Mouse (Mus musculus): ENCODE results near the gene Serpind1. TPM values are rescaled to one million over a fixed set of nuclear protein-coding genes. Genes with fewer than 3 reads are reported as not detected.

Gene Serpind1
- total RNA-seq, 2 experiments from 2014 or later, result 1.9 to 2.5 TPM

- no peak for DNase-seq (ENCODE audit: low spot score in 2 of 2)
- intact Hi-C loops (cut with DNase I), result no loop called here
Observed at GRCm38 (mm10) chr16:17345141-17345812, 14.1 kb downstream of the Serpind1 start.

DNA sequence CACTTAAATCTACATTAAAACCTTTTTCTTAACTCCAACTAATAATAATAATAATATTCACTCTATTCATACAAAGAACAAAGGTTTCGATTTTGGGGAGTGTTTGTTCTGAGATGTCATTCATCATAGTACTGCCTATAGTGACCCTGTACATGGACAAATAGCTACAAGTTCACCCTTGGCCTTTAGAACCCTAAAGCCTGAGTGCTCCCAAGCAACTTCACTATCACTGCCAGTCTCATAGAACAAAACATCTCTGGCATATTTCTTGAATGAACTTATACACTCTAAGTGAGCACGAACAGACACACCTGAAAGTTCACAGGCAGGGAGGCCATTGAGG is 14.6 kb downstream of the Serpind1 start:
- intact Hi-C loops (cut with DNase I), result no loop called here
- no peak for DNase-seq (ENCODE audit: low spot score in 2 of 2)

DNA sequence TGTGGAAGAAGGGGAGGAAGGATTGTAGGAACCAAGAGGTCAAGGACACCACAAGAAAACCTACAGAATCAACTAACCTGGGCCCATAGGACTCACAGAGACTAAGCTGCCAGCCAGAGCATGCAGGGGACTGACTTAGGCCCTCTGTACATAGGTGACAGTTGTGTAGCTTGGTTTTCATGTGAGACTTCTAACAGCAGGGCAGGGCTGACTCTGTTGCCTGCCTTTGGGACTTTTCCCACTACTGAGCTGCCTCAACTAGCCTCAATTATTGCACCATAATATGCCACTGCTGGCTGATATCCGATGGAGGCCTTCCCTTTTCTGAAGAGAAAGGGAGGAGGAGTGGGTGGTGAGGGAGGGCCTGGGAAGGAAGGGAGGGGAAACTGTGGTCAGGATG is 15.6 kb downstream of the Serpind1 start:
- DNase-seq (ENCODE audit: low spot score in 2 of 2), result no peak
- intact Hi-C loops (cut with DNase I), result no loop called here

- no peak for DNase-seq (ENCODE audit: low spot score in 2 of 2)
- intact Hi-C loops (cut with DNase I), result no loop called here
Observed at GRCm38 (mm10) chr16:17356031-17356430, 24.9 kb downstream of the Serpind1 start.

GRCm38 (mm10) chr16:17358787-17359186 is 27.6 kb downstream of the Serpind1 start:
- DNase-seq (ENCODE audit: low spot score in 2 of 2), result peak in 1 of 2 experiments; percentile 34
- intact Hi-C loops (cut with DNase I), result no loop called here

DNA sequence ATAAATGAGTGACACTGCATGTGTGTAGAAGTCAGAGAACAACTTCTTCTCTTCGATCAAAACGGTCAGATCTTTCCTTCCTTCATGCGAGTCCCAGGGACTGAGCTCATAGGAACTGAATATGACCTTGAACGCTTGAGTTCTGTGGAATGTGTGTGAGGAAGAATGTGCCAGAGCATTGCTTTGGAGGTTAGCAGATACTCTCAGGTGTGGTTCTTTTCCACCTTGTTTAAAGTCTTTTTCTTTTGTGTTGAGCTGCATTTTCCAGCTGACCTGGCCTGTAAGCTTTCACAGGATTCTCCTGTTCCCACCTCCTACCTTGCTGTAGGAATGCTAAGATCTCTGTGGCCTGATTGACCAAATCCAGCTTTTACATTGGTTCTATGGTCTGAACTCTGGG is 51.1 kb downstream of the Serpind1 start:
- intact Hi-C loops (cut with DNase I), result no loop called here
- DNase-seq (ENCODE audit: low spot score in 2 of 2), result no peak

DNA sequence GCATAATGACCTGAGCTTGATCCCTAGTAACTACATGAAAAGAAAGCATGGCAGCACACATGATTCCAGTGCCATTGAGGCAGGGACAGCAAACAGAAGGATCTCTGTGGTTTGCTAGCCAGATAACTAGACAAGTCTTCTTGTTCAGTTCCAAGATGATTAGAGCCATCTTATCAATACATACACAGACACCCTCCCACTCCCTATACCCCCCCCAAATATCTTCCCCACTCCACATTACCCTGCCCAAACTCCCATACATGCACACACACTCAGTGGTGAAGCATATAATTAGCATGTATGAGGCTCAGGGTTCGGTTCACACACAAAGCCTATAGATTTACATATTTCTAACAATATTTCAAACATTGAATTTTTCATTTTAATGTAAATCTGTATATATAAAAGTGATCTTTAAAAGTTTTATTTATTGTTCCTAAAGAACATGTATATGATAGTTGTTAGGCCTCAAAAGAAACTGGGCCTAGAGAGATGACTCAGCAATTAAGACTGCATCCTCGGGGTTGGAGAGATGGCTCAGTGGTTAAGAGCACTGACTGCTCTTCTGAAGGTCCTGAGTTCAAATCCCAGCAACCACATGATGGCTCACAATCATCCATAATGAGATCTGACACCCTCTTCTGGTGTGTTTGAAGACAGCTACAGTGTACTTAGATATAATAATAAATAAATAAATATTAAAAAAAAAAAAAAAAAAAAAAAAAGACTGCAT is 52.6 kb downstream of the Serpind1 start:
- intact Hi-C loops (cut with DNase I), result no loop called here
- no peak for DNase-seq (ENCODE audit: low spot score in 2 of 2)

- DNase-seq (ENCODE audit: low spot score in 2 of 2), result no peak
- intact Hi-C loops (cut with DNase I), result no loop called here
Observed at GRCm38 (mm10) chr16:17392784-17393183, 61.6 kb downstream of the Serpind1 start.

Other genes with a start within 250 kb of the Serpind1 start
- 10 to 100 TPM; 76.3 to 92.1 TPM for gene Ppil2, start 220.1 kb upstream of the Serpind1 start, total RNA-seq (2021)
- gene 2610318N02Rik, start 206.2 kb upstream of the Serpind1 start, total RNA-seq (2021), result 1 to 10 TPM; 1.4 to 2.2 TPM
- 10 to 100 TPM; 19.9 to 34.7 TPM for gene Sdf2l1, start 199.0 kb upstream of the Serpind1 start, total RNA-seq (2021)
- 10 to 100 TPM; 27.5 to 27.6 TPM for gene Ydjc, start 186.8 kb upstream of the Serpind1 start, total RNA-seq (2021)
- gene Ccdc116, start 184.1 kb upstream of the Serpind1 start, total RNA-seq (2021), result 1 to 10 TPM; 2.0 to 2.9 TPM
- 100 to 1,000 TPM; 123 to 145 TPM for gene Ube2l3, start 128.7 kb upstream of the Serpind1 start, total RNA-seq (2021)
- gene Rimbp3, start 122.8 kb upstream of the Serpind1 start, total RNA-seq (2021), result 1 to 10 TPM; 1.7 to 2.0 TPM
- 1 to 10 TPM; 5.3 to 5.4 TPM for gene Hic2, start 97.8 kb upstream of the Serpind1 start, total RNA-seq (2021)
- 100 to 1,000 TPM; 102 to 115 TPM for gene Tmem191c, start 55.3 kb upstream of the Serpind1 start, total RNA-seq (2021)
- 10 to 100 TPM; 19.7 to 20.5 TPM for gene Snap29, start 74.6 kb downstream of the Serpind1 start, total RNA-seq (2021)
- 100 to 1,000 TPM; 346 to 353 TPM for gene Pi4ka, start 74.9 kb downstream of the Serpind1 start, total RNA-seq (2021)
- gene Crkl, start 120.6 kb downstream of the Serpind1 start, total RNA-seq (2021), result 10 to 100 TPM; 30.8 to 34.0 TPM
- gene Aifm3, start 158.2 kb downstream of the Serpind1 start, total RNA-seq (2021), result 100 to 1,000 TPM; 105 to 133 TPM
- 100 to 1,000 TPM; 151 to 156 TPM for gene Lztr1, start 177.3 kb downstream of the Serpind1 start, total RNA-seq (2021)
- 10 to 100 TPM; 42.9 to 49.3 TPM for gene Thap7, start 199.8 kb downstream of the Serpind1 start, total RNA-seq (2021)
- gene Lrrc74b, start 229.9 kb downstream of the Serpind1 start, total RNA-seq (2021), result under 1 TPM; 0.42 to 0.72 TPM
- gene P2rx6, start 230.5 kb downstream of the Serpind1 start, total RNA-seq (2021), result 1 to 10 TPM; 1.0 TPM

All from left cerebral cortex, postnatal 36 days (tissue).